Mouse (Mus musculus): ENCODE measurements around the gene Dixdc1. TPM values are rescaled to one million over a fixed set of nuclear protein-coding genes. Genes with fewer than 3 reads are reported as not detected.

Gene Dixdc1
- polyA plus RNA-seq (2014; fragmentation: Nextera tagmentation; extraction: Ambion mirVana), result 25.2 and 31.0 TPM in 2 replicates

DNA sequence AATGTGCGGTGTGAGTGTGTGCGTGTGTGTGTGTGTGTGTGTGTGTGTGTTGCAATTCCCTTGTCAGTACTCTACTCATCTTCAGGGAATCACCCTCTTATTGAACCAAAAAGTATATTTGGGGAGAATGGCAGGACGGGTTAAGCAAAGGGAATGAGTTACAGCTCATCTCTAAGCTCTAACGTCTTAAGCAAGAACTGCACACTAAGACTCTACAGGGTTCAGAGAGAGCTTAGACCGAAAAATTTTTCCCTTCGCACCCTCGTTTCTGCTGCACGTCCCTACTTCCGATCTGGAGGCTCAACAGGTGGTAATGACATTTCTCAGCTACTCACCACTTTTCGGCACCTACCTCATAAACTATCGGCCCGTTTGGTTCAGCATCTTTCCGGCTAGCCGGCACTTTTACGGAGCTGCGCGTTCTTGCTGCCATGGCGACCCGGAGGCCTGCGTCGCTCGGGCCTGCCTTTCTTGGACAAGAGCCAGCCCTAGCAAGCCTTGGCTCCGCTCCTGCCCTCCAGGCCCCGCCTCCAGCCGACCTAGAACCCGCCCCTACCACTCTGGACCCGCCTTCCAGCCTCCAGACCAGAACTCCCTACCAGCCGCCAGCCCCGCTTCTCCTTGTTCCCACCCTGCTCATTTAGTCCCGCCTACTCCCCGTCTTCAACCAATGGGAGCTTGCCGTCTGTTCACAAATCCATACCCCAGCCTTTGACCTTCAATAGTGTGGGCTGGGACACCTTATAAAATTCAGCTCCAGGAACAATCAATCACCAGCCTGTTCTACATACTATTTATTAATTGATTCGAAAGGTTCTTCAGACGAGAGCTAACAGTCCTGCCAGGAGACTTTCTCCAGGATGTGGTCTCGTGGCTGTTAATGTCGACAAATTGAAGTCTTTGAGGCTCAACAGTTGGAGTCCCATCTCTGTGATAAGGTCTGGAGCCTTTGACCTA, at the start of gene Dixdc1:
Gene Dixdc1 (minus strand): TSS at position 604 of the 957 bp plus-strand sequence.
- no peak within 1 kb of the TSS for H3K27ac ChIP-seq (ENCODE audit: low read depth, low read length)
- no peak within 1 kb of the TSS for H3K9ac ChIP-seq (ENCODE audit: low read depth, low read length)
- WGBS, result 15% methylated on average over 36 of the region's 36 CpGs
- H3K4me3 ChIP-seq (ENCODE audit: low read depth, low read length), result peak within 1 kb of the TSS; percentile 15; the same call in 1 of the 2 replicates
- H3K36me3 ChIP-seq (ENCODE audit: control insufficient read depth, insufficient read depth, low read length), result no peaks in the 10 kb centered on the region
- no peaks in the 10 kb centered on the region for H3K27me3 ChIP-seq (ENCODE audit: control insufficient read depth, insufficient read depth, low read length)
- ATAC-seq (ENCODE audit: low FRiP score), result peak; percentile 96
- DNase-seq (ENCODE audit: low spot score), result peak; percentile 93
- no peaks in the 10 kb centered on the region for H3K4me1 ChIP-seq (replicated peaks; ENCODE audit: control insufficient read depth, insufficient read depth, low read length)
- H3K9me3 ChIP-seq (ENCODE audit: control insufficient read depth, low read length), result no peaks in the 10 kb centered on the region
- peak within 1 kb of the TSS; percentile 47 for H3K4me2 ChIP-seq (replicated peaks; ENCODE audit: low read depth, low read length)

DNA sequence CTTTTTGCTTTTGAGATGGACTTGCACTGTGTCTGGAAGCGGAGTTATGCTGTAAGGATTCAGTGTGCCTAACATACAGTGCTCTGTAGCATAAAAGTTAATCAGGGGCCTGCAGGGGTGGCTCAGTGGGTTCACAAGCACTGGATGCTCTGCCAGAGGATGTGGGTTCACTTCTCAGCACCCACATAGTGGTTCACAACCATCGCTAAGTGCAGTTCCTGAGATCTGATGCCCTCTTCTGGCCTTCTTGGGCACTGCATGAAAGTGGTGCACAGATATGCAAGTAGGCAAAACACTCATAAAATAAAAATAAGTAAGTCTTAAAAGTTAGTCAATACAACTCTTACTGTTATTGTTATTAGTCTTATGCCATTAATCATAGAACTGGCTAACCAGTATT, 42.8 kb upstream of the Dixdc1 start:
- ATAC-seq (ENCODE audit: low FRiP score), result no peak
- Histone ChIP-seq H3K4me2 (replicated peaks; ENCODE audit: low read depth, low read length) (no peak overlapping the region), H3K9me3 (ENCODE audit: control insufficient read depth, low read length) (no peaks in the 10 kb centered on the region), H3K4me3 (ENCODE audit: low read depth, low read length) (no peak overlapping the region), H3K36me3 (ENCODE audit: control insufficient read depth, insufficient read depth, low read length) (peaks cover 4% of the 10 kb centered on the region), H3K4me1 (replicated peaks; ENCODE audit: control insufficient read depth, insufficient read depth, low read length) (no peaks in the 10 kb centered on the region), H3K27me3 (ENCODE audit: control insufficient read depth, insufficient read depth, low read length) (no peaks in the 10 kb centered on the region), H3K27ac (ENCODE audit: low read depth, low read length) (no peak overlapping the region), H3K9ac (ENCODE audit: low read depth, low read length) (no peak overlapping the region)
- 80% methylated on average over 2 of the region's 2 CpGs for WGBS
- peak; percentile 56 for DNase-seq (ENCODE audit: low spot score)

DNA sequence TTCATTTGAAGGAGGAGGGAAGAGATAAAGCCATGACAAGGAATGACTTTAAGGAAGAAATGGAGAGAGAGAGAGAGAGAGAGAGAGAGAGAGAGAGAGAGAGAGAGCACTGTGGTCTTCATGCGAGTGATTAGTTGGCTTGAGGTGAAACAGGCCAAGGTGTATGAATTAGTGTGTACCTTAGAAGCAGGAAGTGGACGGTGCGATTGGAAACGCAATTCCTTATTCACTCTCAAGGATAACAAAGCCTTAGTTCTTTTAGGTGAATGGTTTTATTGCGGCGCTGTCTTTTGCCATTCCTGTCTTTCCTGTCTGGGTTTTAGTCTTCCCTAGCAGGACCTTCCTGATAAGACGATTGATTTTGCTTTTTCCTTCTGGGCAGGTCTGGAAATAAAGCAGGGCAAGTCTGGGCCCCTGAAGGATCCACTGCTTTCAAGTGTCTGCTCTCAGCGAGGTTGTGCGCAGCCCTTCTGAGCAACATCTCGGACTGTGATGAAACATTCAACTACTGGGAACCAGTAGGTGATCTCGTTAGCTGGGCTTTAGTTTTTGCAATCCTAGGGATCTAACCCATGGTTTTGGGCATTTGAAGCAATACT, 36.9 kb upstream of the Dixdc1 start:
- Histone ChIP-seq H3K9ac (ENCODE audit: low read depth, low read length) (peak overlapping the region; percentile 71), H3K4me2 (replicated peaks; ENCODE audit: low read depth, low read length) (peak overlapping the region; percentile 58), H3K4me3 (ENCODE audit: low read depth, low read length) (peak overlapping the region; percentile 70), H3K36me3 (ENCODE audit: control insufficient read depth, insufficient read depth, low read length) (peaks cover under 1% of the 10 kb centered on the region; the same call in 1 of the 2 replicates), H3K27me3 (ENCODE audit: control insufficient read depth, insufficient read depth, low read length) (no peaks in the 10 kb centered on the region), H3K9me3 (ENCODE audit: control insufficient read depth, low read length) (no peaks in the 10 kb centered on the region), H3K4me1 (replicated peaks; ENCODE audit: control insufficient read depth, insufficient read depth, low read length) (0 out of 2 replicates have a peak, but pooled peaks cover 2% of the 10 kb centered on the region), H3K27ac (ENCODE audit: low read depth, low read length) (no peak overlapping the region)
- WGBS, result 78% methylated on average over 11 of the region's 11 CpGs
- ATAC-seq (ENCODE audit: low FRiP score) (no peak), DNase-seq (ENCODE audit: low spot score) (no peak)

DNA sequence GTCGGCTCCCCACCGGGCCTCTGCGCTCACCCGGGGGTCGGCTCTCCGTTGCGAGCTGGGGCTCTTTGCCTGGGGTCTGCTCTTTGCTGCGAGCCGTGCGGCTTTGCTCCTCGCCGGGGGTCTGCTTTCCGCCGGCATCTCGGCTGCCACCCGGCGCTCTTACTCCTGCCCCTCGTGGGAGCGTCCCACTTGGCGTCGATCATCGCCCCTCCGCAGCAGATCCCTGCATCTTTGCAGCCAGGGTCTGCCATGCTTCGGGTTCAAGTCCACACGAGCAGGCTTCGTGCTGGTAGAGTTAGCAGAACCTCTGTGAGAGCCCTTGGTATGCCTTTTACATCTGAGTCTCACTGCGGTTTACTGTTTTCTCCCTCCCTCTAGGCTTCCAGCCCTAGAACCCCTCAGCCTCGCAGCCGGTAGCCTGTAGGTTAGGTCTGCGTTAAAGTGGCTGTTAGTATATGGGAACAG, 36.4 kb upstream of the Dixdc1 start:
- 0 out of 2 replicates have a peak, but pooled peaks cover 2% of the 10 kb centered on the region for H3K4me1 ChIP-seq (replicated peaks; ENCODE audit: control insufficient read depth, insufficient read depth, low read length)
- ATAC-seq (ENCODE audit: low FRiP score) (peak; percentile 49; the same call in 1 of the 2 replicates), DNase-seq (ENCODE audit: low spot score) (peak; percentile 57)
- H3K27ac ChIP-seq (ENCODE audit: low read depth, low read length), result no peak overlapping the region; the same call in 1 of the 2 replicates
- H3K4me2 ChIP-seq (replicated peaks; ENCODE audit: low read depth, low read length), result peak overlapping the region; percentile 58
- H3K9ac ChIP-seq (ENCODE audit: low read depth, low read length), result peak overlapping the region; percentile 71
- H3K27me3 ChIP-seq (ENCODE audit: control insufficient read depth, insufficient read depth, low read length), result no peaks in the 10 kb centered on the region
- WGBS, result under 1% methylated on average over 29 of the region's 30 CpGs
- H3K9me3 ChIP-seq (ENCODE audit: control insufficient read depth, low read length), result no peaks in the 10 kb centered on the region
- H3K36me3 ChIP-seq (ENCODE audit: control insufficient read depth, insufficient read depth, low read length), result no peaks in the 10 kb centered on the region
- H3K4me3 ChIP-seq (ENCODE audit: low read depth, low read length), result peak overlapping the region; percentile 70

DNA sequence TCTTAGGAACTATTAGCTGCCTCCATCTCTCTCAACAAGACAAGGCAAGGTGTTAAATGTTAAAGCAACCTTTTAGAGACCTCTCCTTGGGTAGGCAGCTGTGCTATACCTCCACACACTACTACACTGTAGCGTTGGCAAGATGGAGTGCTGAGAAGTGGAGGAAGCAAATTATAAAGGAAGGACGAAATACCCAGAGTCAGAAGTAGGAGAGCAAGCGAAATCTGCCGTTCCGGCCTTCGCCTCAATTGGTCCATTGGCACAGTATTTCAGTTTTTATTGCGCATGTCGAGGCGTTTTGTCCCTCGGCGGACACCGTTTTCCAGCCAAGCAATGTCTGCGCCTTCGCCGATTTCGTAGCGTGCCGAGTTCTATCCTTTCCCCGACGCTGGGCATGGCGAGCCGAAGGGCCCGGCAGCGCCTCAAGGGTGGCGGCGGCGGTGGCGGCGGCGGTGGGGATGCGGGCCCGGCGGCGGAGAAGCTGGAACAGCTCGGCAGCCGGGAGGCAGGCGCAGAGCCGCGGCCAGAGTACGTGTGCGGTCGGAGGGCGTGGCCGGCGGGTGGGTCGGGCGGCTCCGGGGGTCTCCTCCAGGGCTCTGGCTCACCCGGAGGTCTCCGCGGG, 35.8 kb upstream of the Dixdc1 start, which contains the start of the genes Alg9 and 1110032A03Rik:
Gene Alg9 (plus strand): TSS at position 29 of the 622 bp plus-strand sequence.
Gene 1110032A03Rik (minus strand): TSS at position 530 of the 622 bp plus-strand sequence.
- Histone ChIP-seq H3K36me3 (ENCODE audit: control insufficient read depth, insufficient read depth, low read length) (no peaks in the 10 kb centered on the region), H3K9me3 (ENCODE audit: control insufficient read depth, low read length) (no peaks in the 10 kb centered on the region), H3K27ac (ENCODE audit: low read depth, low read length) (peak within 1 kb of the TSS; percentile 43), H3K4me2 (replicated peaks; ENCODE audit: low read depth, low read length) (peak within 1 kb of the TSS; percentile 58), H3K9ac (ENCODE audit: low read depth, low read length) (peak within 1 kb of the TSS; percentile 71), H3K4me3 (ENCODE audit: low read depth, low read length) (peak within 1 kb of the TSS; percentile 70), H3K27me3 (ENCODE audit: control insufficient read depth, insufficient read depth, low read length) (no peaks in the 10 kb centered on the region), H3K4me1 (replicated peaks; ENCODE audit: control insufficient read depth, insufficient read depth, low read length) (0 out of 2 replicates have a peak, but pooled peaks cover 2% of the 10 kb centered on the region)
- DNase-seq (ENCODE audit: low spot score), result peak; percentile 91
- under 1% methylated on average over 41 of the region's 51 CpGs for WGBS
- peak; percentile 88 for ATAC-seq (ENCODE audit: low FRiP score)

DNA sequence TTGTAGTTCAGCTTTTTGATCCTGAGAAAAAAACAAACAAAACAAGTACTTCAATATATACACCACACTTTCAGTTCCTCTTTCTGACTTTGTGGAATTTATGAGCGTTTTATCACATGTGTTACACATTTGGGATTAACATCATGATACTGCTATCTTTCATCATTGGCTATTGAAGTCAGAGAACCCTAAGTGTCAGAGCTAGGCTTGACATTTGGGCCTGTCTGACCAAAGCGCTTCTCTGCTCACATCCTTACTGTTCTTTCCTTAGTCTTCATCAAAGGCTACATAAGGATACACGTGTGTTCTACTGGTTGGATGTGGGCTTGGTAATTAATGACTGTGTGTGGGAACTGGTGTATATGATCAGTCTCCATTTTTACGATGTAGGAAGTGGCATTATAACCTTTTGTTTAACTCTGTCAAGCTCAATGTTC, 34.7 kb upstream of the Dixdc1 start:
- 0 out of 2 replicates have a peak, but pooled peaks cover 2% of the 10 kb centered on the region for H3K4me1 ChIP-seq (replicated peaks; ENCODE audit: control insufficient read depth, insufficient read depth, low read length)
- 92% methylated on average over 4 of the region's 4 CpGs for WGBS
- no peak overlapping the region for H3K4me3 ChIP-seq (ENCODE audit: low read depth, low read length)

DNA sequence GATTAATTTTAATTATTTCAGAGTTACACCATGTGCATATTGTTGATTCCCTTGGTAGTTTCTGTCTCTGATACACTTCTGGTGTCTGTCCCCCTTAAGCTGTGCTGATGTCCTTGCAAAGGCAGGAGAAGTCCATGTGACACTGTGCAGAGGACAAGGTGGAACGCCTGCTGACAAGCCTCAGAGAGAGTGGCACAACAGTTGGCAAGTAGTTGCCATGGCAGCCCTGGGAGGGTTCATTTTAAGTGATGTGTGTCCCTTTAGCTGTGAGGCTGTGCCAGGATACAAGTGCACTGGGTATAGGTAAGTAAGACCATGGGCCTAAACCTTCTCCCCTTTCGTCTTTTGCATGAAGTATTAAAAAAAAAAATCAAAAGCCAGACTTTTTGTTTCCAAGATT, 30.7 kb upstream of the Dixdc1 start:
- no peaks in the 10 kb centered on the region for H3K36me3 ChIP-seq (ENCODE audit: control insufficient read depth, insufficient read depth, low read length)
- no peak overlapping the region for H3K4me3 ChIP-seq (ENCODE audit: low read depth, low read length)
- ATAC-seq (ENCODE audit: low FRiP score), result no peak
- DNase-seq (ENCODE audit: low spot score), result no peak
- H3K4me2 ChIP-seq (replicated peaks; ENCODE audit: low read depth, low read length), result no peak overlapping the region
- no peaks in the 10 kb centered on the region for H3K9me3 ChIP-seq (ENCODE audit: control insufficient read depth, low read length)
- WGBS, result 80% methylated on average over 2 of the region's 2 CpGs
- peaks cover 4% of the 10 kb centered on the region; the same call in 1 of the 2 replicates for H3K4me1 ChIP-seq (replicated peaks; ENCODE audit: control insufficient read depth, insufficient read depth, low read length)
- H3K9ac ChIP-seq (ENCODE audit: low read depth, low read length), result no peak overlapping the region
- no peak overlapping the region for H3K27ac ChIP-seq (ENCODE audit: low read depth, low read length)
- H3K27me3 ChIP-seq (ENCODE audit: control insufficient read depth, insufficient read depth, low read length), result no peaks in the 10 kb centered on the region

More for the DNA sequence above, 34.7 kb upstream of the Dixdc1 start:
- ATAC-seq (ENCODE audit: low FRiP score), result no peak
- Histone ChIP-seq H3K36me3 (ENCODE audit: control insufficient read depth, insufficient read depth, low read length) (no peaks in the 10 kb centered on the region), H3K4me2 (replicated peaks; ENCODE audit: low read depth, low read length) (no peak overlapping the region; the same call in 1 of the 2 replicates), H3K27me3 (ENCODE audit: control insufficient read depth, insufficient read depth, low read length) (no peaks in the 10 kb centered on the region), H3K27ac (ENCODE audit: low read depth, low read length) (no peak overlapping the region), H3K9me3 (ENCODE audit: control insufficient read depth, low read length) (no peaks in the 10 kb centered on the region), H3K9ac (ENCODE audit: low read depth, low read length) (no peak overlapping the region)
- DNase-seq (ENCODE audit: low spot score), result no peak
